Mouse (Mus musculus) olfactory bulb, adult 2 months (tissue): ENCODE data around the gene Olfml1.

Experiments
- CTCF ChIP-seq: fragments of 200-500 bp; IDR thresholded peaks from 2 replicates; pipeline ENCODE4 v1.5.1; 2012; ENCODE audit warnings: low read depth, mild to moderate bottlenecking, low read length, moderate library complexity; ENCODE audit not compliant: insufficient read depth
- POLR2A ChIP-seq: fragments of 200-500 bp; IDR thresholded peaks from 2 replicates; pipeline ENCODE4 v1.6.1; 2012; ENCODE audit warnings: mild to moderate bottlenecking, low read depth, low read length, moderate library complexity; ENCODE audit not compliant: insufficient read depth

GRCm38 (mm10) chr7:107625061-107625460 is 57.8 kb downstream of the Olfml1 start, which contains the start of gene 5330417H12Rik:
- TF ChIP-seq CTCF (no peak), POLR2A (no peak)
